Mouse (Mus musculus): ENCODE data around the gene Zc3h18. TPM values are rescaled to one million over a fixed set of nuclear protein-coding genes. Genes with fewer than 3 reads are reported as not detected.

The Zc3h18 gene
- total RNA-seq, 2 experiments from 2014 or later, result 39.9 to 45.1 TPM

GRCm38 (mm10) chr8:122432443-122433268 lies 56.2 kb downstream of the Zc3h18 start, which contains the start of gene Cyba:
TSS of gene Cyba (minus strand) at chr8:122432930.
- DNase-seq (ENCODE audit: low spot score in 2 of 2), result peak; percentile 48 to 67

DNA sequence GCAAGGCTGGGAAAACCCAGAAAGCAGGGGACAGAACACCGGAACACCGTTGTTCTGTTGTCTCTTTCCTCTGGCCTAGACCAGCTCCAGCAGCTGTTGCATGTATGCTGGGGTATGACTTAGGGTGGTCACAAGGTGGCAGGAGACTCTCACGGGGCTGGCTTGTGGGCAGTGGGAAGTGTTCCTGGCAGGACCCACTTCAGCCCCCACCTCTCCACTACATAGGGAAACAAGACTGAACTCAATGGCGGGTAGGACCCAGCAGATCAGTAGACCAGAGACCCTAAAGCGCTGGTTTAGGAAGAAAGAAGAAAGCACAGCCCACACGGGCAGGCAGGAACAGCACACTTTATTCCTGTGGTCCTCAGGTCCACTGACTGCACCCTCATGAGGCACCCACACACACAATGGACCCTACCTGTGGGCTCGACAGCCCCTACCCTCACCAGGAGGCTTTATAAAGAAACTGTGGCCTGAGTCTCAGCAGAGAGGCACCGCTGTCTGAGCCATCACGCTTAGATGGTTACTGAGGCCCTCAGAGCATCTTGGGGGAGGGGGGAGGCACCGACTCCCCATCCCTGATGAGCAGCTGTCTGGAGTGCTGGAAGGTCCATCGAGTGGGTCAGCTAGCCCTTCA lies 57.0 kb downstream of the Zc3h18 start:
- no peak for DNase-seq (ENCODE audit: low spot score in 2 of 2)

- DNase-seq (ENCODE audit: low spot score in 2 of 2), result no peak
Measured at GRCm38 (mm10) chr8:122435375-122435774, 59.0 kb downstream of the Zc3h18 start.

GRCm38 (mm10) chr8:122436146-122436545 lies 59.7 kb downstream of the Zc3h18 start:
- DNase-seq (ENCODE audit: low spot score in 2 of 2), result no peak

DNA sequence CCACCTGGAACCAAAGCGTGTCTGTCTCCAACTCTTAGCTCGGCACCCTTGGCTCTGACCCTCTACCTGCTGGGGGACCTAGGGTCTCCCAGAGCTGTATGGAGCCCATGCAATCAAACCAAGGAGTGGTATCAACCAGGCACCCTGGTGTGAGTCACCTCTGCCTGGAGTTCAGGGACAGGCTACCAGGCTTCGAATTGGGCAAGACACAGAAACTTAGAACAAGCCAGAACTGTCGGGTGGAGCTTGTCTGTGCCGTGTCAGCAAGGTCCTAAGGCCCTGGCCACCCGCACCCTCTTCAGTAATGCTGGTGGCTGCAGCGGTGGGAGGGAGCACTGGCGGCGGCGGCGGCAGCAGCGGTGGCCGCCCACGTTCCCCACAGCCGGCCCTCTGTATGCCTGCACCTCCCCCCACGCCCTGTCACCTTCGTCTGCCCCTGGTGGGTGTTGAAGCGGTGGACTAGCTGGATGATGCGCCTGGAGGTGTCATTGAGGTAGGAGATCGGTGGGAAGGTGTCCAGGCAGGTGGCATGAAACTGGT lies 60.2 kb downstream of the Zc3h18 start:
- no peak for DNase-seq (ENCODE audit: low spot score in 2 of 2)

DNA sequence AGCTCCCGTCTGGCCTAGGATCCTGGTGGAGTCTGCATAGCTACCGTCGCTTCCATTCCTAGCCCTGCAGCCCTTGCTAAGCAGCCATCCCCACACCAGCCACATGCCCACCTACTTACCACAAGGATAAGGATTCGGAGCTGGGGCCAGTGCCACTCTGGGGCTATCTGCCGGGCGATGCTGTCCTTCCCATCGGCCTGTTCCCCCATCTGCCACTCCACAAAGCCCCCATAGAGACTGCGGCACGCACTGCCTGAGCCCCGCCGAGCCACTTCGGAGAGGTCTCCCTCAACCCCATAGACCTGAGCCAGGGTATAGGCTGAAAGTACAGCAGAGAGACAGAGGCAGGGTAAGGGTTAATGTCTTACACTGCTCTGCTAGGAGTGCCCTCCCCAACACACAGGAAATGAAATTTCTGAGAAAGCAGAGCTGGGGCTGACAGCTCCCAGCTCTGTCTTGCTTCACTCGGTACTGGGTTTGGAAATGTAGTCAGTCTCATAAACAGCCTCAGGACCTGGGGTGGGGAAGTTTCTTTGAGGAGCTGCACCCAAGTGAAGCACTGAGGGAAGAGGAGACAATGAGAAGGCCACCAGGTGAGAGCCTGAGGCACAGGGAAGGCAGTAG lies 61.4 kb downstream of the Zc3h18 start:
- DNase-seq (ENCODE audit: low spot score in 2 of 2), result no peak

DNA sequence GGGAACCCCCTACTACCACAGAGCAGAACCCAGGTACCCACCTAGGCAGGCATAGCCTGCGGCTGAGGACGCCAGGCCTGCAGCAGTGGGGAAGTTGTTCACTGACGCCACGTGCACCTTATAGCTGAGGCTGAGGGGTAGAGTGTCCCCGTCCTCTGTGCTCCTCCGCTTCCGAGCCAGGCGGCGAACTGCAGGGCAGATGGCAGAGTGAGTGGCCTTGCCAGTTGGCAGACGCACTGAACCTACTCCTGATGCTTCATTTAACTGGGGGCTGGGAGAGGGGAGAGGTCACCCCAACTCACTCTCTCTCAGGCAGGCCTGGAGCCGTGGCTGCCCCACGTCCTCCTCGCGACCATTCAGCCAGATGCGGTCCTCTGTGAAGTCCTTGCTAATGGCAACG lies 62.9 kb downstream of the Zc3h18 start:
- no peak for DNase-seq (ENCODE audit: low spot score in 2 of 2)

- no peak for DNase-seq (ENCODE audit: low spot score in 2 of 2)
Measured at GRCm38 (mm10) chr8:122441326-122441725, 64.9 kb downstream of the Zc3h18 start.

GRCm38 (mm10) chr8:122442356-122442755 lies 65.9 kb downstream of the Zc3h18 start:
- no peak for DNase-seq (ENCODE audit: low spot score in 2 of 2)

DNA sequence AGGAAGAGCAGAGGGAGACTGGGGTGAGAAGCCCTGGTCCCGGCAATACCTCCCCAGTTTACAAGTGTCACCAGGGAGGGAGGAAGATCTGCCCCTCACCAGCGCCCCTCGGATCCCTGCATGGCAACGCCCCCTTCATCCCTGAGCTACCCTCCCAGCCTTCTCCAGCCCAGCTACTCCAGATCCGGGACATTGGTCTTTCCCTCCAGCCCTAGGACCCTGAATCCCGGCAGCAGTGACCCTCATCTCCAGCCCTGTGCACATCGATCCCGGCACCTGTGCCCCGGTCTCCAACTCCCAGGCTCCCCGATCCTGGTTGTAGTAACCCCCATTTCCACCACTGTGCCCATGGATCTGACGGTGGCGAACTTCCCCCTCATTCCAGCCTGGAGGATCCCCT lies 66.4 kb downstream of the Zc3h18 start:
- DNase-seq (ENCODE audit: low spot score in 2 of 2), result no peak

- DNase-seq (ENCODE audit: low spot score in 2 of 2), result peak; percentile 93 to 95
Measured at GRCm38 (mm10) chr8:122443262-122444006, 67.0 kb downstream of the Zc3h18 start, which contains the start of gene Mvd. TSS of gene Mvd (minus strand) at chr8:122443422.

DNA sequence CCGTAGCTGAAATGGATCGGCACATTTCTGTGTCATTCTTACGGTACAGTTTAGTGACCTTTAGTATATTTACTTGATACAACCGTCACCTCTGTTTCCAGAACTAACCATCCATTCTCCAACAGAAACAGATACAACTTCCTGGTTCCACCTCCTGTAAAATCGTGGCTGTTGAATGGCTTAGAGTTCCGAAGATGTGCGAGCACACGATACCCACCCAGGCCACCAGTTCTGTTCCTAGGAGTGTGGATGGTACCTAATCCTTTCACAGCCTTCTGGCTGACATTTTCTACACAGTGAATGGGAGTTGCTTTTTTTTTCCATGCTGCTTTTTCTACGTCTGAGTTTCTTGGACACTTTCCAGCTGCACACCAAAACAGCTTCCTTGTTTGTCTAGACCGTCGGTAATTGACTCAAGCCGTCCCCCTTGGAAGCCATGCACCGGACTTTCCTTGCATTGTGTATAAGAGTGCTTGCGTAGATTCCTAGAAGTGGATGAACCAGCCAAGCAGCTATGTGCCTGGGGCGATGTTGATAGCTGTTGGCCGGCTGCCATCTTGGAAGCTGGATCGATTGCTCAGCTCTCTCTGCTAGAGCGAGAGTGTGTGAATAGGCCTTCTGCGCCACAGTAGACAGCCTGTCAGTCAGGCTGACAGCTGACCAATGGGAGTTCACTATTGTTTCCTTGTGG lies 67.8 kb downstream of the Zc3h18 start:
- DNase-seq (ENCODE audit: low spot score in 2 of 2), result peak; percentile 78 to 80

DNA sequence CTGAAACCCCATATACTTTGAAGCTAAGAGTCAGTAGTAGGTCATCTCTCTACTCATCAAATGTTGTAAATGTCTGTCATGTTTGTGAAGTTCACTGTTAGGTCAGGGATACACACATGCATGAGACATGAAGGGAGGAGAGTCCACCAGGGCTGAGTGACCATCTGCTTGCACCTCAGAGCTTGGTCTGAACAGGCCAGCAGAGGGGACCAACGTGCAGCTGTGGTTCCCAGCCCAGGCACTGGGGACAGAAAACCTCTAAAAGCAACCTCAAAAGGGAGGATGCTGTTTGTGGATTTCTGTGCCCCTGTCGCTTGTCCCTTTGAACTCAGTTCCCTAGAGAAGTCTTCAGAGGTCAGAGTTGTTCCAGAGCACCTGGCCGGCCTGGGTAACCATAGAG lies 68.8 kb downstream of the Zc3h18 start:
- DNase-seq (ENCODE audit: low spot score in 2 of 2), result no peak

- no peak for DNase-seq (ENCODE audit: low spot score in 2 of 2)
Measured at GRCm38 (mm10) chr8:122451161-122451703, 74.8 kb downstream of the Zc3h18 start.

GRCm38 (mm10) chr8:122452154-122452553 lies 75.7 kb downstream of the Zc3h18 start:
- DNase-seq (ENCODE audit: low spot score in 2 of 2), result no peak

- DNase-seq (ENCODE audit: low spot score in 2 of 2), result no peak
Measured at GRCm38 (mm10) chr8:122454409-122454808, 78.0 kb downstream of the Zc3h18 start.

DNA sequence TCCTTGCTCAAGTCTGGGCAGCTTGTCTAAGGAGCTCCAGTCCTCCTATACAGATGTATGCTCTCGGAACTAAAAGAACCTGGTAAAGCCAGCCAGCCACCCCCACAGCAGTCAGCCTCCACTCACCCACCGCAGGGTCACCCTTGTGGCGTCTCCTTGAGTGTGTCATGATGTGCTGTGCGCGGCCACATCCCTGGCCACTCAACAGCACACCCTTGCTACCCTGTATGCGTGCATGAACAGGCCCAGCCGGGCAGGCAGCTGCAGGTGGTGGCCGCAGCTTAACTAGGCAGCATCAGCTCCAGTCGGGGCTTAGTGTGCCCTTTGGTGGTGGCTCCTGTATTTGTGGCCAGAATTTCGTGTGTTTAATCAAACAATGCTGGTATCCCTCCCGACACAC lies 80.8 kb downstream of the Zc3h18 start:
- DNase-seq (ENCODE audit: low spot score in 2 of 2), result no peak

DNA sequence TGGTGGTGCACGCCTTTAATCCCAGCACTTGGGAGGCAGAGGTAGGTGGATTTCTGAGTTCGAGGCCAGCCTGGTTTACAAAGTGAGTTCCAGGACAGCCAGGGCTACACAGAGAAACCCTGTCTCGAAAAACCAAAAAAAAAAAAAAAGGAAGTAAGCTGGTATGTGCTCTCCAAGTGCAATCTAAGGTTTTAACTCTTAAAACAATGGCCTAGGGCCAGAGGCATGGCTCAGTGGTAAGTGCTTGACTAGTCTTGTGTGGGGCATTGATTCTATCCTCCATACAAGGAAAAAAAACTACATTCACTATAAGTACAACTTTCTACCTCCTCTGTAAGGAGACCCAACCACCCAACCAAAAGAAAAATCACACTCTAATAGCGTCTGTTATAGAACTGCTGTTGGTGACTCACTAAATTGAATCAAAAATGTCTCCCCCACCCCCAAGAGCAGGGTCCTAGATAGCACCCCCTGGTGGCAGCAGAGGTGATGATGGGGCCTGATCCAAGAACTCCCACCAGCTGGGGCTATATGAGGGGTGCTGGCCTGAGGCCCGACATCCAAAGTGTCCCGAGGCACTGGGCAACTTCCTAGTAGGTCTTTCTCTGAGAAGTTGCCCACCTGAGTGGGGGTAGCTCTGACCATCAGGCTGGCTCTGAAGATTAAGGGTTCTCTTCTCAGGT lies 83.0 kb downstream of the Zc3h18 start:
- DNase-seq (ENCODE audit: low spot score in 2 of 2), result no peak

DNA sequence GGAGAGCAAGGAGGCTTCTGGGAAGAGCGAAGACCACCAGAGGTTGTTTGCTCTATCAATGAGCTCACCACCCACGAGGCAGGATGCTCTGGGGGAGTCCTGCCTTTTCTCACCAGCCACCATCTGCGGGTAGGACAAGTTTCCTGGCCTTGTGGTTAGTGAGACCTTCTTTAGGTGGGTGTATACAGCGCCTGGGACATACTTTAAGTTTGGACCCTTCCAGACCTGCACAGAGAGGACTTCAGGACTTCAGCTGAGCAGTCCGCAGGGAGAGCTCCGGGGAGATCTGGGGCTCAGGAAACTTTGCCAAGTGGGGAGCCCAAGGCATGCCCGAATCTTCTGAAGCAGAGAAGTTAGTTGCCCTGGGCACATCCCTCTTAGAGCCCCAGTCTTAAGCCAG lies 83.6 kb downstream of the Zc3h18 start:
- no peak for DNase-seq (ENCODE audit: low spot score in 2 of 2)

Measured in adrenal gland, adult 18-20 months (tissue).